Mouse (Mus musculus) kidney, adult 9 months (tissue): ENCODE data around the gene Exoc3l.

Source experiments
- DNase-seq: peaks from one replicate; pipeline ENCODE4 v3.0.0; 2022

The Exoc3l gene

DNA sequence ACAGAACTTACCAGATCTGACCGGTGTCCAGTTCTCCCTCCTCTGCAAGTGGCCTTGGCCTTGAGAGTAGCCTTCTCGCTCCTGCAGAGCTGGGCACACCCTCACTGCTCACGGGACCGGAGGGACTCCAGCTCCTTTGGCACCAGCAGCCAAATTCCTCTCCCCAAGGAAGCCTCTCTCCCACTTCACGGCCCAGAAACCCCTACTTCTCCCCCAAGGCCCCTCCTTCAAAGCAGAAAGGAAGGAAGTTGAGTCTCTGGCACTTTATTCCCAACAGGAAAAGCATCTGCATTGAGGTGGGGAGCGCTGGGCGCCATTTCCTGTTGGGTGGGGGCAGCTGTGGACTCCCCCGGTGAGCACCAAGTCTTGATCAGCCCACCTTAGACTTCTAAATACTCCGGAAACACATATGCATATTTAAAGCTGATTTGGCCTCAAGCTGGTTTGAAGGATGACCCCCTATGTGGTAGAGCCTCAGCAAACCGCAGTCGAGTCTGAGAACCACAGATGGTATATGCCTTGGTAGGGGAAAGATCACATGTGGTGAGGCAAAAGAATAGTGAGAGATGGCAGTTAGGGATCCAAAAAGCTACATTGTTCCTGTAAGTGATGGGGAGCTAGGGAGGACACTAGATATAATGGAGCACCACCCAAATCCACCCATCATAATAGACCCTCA is at the start of gene Exoc3l:
Exoc3l (minus strand) TSS at position 207 of the 679 bp plus-strand sequence.
- no peak for DNase-seq

DNA sequence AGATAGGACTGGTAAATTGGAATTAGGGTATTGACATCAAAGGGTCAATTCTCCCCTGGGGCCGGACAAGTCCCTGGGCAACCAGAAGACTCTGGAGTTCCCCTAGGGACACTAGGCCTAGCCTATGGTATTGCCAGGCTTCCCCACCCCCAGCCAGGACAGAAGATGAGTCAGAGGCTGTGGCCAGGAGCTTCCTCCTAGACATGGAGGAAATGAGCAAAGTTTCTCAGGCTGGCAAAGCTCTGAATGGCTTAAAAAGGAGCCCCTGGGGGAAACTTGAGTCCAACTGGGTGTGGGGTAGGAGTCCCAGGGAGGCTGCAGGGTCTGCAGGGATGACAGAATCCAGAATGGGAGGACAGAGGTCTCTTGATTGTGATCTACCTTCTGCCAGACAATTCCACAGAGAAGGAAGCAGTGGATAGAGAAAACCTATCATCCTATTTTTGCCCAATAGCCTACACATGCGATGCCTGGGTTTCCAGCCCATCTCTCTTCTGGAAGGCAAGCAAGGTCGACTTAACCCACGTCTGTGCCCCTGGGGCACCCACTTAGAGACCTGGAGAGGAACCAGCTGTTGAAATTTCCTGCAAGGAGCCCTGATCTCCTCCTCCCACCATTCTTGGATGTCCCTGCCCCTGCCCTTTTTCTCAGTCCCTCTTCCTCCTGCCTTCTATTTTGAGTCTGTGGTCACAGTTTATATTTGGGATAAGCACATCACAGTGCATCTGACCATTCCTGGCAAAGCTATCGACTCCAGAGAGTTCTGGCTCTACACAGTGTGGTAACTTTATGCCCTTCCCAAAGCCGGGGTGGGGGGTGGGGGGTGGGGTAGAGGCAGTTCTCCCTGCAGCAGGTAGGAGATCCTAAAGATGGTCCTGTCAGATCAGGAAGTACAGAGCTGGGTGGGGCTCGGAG is 49.4 kb upstream of the Exoc3l start:
- DNase-seq = peak; percentile 45

DNA sequence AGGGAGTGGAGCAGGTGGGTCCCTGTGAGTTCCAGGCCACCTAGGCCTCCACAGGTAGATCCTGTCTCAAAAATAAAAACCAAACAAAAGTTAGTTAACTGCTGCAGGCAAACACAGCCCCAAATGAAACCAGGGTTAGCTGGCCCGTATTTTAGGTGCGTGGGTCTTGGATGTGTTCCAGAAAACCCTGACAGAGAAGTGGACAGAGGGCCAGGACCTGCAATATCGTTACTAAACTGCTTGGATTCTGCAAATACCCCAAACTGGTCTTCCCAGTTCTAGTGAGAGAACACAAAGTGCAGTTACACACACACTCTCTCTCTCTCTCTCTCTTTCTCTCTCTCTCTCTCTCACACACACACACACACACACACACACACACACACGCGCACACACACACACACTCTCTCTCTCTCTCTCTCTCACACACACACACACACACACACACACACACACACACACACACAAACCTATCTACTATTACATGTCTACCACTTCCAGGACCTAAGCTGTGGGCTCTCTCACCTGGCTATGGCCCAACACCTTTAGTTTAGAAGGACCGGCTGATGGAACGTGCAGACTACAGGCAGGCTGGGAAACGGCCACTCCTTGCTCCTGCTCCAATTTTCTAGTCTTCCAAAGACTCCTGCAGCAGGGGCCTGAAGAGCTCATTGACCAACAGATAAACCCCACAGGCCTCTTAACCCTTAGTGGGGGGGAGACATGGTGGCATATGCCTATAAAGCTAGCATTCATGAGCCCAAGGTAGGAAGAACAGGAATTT is 48.1 kb upstream of the Exoc3l start:
- no peak for DNase-seq

DNA sequence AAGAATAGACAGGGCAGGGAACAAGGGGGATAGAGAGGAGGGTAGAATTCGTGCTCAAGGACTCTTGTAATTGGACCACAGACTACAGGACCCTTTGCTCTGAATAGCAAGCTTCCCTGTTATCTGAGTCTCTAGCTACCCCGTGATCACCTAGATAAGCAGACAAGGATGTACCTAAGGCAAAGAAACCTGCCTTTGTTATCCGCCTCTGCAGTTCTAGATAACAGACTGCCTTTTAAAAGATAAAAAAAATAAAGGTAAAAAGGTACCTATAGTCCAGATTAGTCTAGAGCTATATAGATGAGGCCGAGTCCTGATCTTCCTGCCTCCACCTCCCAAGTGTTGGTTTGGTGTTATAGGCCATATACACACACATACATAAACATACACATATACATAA is 46.9 kb upstream of the Exoc3l start:
- no peak for DNase-seq

DNA sequence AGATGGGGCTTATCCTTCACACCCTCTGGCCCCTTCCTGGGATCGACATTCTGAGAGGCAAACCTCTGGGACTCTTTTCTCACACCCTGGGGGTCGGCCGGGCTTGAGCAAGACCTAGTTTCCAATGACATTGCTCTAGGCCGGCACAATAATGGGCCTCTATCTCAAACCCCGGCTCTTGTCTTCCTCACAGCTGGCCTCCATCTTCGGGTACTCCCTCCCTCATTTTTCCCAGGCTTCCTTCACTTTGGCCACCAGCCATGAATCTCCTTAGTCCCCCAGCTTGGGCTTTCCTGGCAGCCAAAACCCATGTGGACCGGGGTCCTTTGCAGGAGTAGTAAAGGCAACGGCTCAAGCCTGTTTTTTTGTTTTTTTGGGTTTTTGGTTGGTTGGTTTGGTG is 45.5 kb upstream of the Exoc3l start:
- DNase-seq = no peak

DNA sequence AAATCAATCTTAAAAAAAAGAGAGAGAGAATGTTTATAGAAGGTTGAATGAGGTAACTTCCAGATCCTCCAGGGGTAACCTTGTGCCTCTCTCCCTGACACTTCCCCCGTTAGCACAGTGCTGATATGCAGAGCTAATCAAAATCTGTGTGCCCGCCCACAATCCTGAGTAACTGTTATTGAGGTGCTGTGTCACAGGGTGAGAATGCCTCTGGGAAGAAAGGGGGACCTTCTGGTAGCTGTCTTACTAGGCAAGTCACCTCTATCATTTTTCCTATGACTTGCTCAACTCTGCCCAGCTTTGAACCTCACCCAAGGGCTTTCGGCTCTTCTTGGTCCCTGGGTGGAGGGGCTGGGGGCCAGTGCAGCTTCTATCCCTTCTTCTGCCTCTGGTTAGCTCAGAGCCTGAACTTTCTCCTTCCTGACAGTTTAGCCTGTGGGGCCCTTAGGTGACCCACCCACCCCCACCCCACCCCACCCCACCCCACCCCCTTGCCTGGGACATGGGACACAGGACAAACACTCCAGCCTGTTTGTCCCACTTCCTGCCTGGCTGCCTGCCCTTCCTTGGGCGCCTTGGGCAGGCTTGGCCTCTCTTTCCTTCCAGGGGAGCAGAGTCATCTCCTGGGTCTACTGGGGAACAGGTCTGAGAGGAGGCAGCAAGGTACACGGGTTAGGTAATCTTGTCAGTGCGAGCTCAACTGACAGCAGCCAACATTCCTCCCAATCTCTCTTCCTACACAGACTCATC is 44.2 kb upstream of the Exoc3l start:
- DNase-seq = no peak

DNA sequence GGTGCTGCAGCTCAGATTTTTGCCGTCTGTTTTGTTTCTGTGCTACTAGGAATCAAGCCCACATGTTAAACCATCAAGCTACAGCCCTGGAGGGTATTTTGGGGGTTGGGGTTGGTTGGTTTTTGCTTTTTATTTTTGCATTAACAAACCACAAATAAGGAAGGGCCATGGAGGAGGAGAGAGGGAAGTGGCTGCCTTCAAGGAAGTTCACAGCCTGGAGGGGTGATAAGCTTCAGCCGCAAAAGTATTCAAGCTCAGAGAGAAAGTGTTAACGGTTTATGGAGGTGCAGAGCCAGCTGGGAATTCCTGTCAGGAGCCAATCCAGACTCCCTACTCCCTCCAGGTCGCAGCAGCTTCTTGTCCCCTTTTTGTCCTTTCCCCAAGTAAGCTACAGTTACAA is 43.1 kb upstream of the Exoc3l start:
- DNase-seq = no peak

DNA sequence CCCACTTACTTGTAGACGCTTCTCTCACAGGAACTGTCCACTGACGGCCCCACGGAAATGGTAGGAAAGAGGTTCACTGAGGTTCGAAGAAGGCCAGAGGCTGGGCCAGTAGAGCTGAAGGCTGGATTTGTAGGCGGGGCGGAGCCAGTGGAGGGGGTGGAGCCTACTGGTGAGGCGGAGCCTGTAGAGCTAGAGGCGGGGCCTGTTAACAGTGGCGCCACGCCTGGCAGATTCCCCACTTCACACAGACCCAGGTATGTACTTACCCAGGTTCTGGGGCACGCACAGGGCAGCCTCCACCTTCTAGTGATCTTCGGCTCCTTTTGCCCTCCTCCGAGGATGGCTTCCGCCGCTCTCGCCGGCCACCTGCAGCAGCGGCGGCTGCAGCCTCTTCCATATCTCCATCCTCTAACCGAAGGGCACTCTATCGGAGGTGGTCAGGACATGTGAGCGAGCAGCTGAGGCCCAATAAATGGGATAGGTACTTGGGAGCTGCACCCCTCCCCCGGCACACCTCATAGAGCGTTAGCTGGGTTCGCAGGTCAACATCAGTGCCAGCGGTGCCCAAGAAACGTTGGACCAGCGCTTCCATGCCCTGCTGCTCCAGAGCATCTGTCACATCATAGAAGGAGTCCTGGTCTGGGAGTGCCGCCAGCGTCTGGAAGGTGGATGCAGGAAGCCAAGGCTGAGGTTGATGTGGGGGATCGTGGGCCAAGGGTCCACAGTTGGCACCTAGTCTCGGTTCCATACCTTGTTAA is 40.7 kb upstream of the Exoc3l start:
- DNase-seq = no peak

DNA sequence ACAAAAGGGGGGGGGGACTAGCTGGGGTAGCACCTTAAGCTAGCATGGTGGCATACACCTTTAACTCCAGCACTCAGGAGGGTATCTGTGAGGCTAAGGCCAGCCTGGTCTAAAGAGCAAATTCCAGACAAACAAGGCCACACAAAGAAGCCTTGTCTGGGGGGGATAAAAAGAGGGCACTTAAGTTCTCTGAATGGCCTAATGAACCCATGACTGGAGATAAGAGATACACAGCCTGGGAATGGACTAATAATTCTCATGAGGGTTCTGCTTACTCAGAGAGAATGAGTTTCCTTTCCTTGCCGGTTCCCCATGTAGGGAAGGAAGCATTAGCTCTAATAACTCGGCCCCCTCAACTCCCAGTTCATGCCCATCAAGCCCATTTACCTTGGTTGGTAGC is 36.6 kb upstream of the Exoc3l start:
- DNase-seq = no peak

DNA sequence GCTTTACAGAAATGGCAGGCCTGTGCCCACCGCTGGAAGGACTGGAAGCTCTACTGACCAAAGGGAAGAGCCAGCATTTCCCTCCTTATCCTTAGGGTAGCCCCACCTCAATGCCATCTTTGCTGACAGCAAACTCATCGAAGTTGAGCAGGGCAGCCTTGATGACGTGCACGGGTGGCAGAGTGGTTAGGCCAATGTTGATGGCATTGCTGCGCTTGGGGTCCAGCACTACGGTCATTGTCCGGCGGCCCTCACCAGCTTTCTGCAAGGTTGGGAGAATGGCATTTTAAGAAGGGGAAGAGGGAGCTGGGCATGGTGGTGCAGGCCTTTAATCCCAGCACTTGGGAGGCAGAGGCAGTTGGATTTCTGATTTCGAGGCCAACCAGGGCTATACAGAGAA is 36.0 kb upstream of the Exoc3l start:
- DNase-seq = no peak

DNA sequence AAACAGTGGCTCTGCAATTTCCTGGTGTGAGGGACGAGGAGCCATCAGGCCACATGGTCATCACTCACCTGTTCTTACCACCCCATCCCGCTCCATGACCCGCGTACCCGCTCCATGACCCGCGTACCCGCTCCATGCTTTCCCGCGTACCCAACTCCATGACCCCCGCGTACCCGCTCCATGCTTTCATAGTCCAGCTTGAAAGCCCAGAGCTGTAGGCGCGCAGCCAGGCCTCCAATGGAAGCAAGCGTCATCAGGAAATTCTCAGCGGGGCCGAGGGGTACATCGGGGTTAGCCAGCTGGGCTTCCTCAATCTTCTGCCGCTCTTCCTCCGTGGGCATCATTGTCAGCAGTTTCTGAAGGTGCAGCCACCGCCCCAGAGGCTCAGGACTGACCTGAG is 35.6 kb upstream of the Exoc3l start:
- no peak for DNase-seq

DNA sequence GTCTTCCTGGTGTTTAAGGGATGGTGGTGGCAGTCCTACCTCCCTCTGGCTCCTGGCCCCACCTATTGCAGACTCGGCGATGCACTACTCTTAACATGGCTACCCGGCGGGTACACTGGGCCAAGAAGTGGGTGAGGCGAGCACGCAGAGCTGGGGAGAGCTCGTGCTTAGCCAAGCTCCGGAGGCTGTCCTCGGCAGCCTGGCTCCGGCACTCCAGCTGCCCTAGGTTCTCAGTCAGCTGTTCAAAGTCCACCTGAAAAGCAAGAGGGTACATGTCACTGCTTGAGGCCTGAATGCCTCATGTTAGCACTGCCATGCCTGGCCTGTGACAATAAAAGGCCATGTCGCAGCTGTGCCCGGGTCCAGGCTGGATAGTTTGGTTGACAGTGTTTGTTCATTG is 34.4 kb upstream of the Exoc3l start:
- no peak for DNase-seq

DNA sequence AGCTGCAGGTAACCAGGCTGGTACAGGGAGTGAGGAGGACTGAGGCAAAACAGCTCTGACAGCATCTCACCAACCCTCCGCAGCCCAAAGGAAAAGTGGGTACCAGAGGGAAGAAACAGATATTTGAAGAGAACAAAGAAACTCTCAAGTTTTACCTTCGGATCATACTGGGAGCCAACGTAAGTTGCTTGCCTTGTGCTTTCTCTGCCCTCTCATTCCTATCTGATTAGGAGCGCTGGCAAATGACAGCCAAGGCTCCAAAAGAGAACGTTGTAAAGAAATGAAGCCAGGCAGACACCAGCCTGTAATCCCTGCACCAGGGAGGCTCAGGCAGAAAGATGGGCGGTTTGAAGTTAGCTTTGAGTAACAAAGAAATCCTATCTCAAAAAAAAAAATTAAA is 31.1 kb upstream of the Exoc3l start:
- no peak for DNase-seq

DNA sequence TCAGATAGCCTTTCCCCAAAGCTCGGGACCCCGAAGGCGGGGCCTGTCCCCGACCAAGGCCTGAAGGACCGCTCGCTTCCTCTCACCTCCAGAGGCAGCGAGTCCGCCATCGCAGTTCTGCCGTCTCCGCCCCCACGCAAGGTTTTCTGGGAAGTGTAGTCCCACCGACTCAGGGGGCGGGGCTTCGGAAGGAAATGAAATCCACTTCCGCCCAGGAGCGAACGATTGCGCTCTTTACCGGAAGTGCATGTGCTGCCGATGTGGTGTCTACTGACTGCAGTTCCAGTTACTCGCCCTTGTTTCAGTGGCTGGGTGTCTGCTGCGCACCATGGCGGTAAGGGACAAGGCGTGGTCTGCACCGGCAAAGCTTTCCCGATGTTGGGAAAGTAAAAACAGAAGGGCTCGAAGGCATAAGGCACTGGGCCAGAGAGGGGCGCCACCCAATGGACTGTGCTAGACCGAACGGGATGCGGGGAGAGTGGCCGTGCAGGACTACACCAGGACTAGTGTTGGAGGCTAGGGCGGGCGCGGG is 30.3 kb upstream of the Exoc3l start, which contains the start of the genes Lrrc29 and Tmem208:
Lrrc29 (minus strand) TSS at position 138 of the 532 bp plus-strand sequence.
Tmem208 (plus strand) TSS at position 214 of the 532 bp plus-strand sequence.
- peak; percentile 97 for DNase-seq

DNA sequence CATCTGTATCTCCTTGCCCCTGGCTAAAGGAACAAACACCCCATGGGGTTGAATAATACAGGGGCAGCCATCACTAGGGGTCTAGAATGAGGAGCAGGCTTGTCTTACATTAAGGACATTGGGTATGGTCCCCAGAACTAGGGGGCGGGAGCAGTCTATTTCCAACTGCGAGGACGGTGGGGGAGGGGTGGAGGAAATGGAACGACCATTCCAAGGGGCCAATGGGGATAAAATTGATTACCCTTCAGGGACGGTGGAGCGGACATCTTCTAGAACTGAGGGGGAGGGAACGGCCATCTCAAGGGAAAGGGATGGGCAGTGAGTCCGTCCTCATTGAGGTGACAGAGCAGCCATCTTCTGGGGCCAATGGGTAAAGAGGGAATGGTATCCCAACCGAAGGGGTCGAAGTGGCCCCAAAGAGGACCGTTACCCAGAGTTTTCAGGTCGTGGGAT is 29.8 kb upstream of the Exoc3l start:
- no peak for DNase-seq

DNA sequence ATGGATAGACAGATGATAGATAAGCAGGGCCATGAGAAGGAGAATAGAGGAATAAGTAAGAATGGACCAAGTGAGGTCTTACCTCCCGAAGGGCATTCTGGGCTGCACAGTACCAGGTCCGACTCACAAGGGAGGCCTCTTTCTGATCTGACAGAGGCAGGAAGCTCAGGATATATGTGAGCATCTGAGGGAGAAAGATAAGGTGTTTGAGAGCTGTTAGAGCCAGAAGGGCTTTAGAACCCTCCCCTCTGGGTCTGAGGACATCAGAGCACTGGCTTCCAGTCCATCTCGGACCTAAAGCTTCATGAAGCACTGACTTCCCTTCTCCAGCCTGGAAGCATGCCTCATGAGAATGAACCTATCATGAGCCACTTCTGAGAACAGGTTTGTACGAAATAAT is 27.3 kb upstream of the Exoc3l start:
- no peak for DNase-seq

DNA sequence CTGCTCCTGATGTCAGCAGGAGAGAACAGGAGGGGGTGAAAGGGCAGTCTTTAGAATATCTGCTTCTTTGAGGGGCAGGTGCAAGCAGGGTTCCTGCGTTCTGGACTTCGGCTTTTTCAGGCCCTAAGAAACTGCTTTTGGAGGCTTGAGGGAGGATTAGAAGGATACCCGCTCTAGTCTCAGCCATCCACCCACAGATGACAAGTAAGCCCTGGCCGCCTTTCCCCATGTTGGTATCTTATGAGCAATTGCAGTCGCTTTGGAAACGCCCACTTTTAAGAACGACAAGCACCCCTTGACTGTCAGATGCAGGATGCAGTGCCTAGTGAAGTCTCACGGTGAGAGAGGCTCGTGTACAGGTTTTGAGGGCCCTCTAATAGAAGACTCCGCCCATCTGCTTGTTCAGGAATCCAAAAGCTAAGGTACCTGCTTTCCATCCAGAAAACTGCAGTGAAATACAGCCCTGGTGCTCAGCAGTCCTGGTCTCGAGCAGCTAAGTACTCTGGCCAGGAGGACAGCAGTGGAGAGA is 22.8 kb upstream of the Exoc3l start:
- no peak for DNase-seq

DNA sequence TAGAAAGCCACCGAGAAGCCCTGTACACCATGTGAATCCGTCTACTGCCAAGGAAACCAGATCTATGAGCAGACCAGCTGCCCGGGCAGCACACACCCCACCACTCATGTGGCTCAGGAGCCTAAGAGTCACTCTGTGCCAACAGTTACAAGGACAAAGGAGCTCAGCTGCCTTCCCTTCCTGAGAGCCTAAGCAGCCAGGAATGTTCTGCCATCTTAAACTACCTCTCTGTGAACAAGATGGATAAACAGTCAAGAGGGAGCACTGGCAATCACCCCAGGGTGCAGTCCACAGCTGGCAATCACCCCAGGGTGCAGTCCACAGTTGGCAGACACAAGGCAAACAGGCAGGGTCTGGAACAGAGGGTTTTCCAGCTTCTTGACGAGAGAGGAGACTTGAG is 22.0 kb upstream of the Exoc3l start:
- no peak for DNase-seq

DNA sequence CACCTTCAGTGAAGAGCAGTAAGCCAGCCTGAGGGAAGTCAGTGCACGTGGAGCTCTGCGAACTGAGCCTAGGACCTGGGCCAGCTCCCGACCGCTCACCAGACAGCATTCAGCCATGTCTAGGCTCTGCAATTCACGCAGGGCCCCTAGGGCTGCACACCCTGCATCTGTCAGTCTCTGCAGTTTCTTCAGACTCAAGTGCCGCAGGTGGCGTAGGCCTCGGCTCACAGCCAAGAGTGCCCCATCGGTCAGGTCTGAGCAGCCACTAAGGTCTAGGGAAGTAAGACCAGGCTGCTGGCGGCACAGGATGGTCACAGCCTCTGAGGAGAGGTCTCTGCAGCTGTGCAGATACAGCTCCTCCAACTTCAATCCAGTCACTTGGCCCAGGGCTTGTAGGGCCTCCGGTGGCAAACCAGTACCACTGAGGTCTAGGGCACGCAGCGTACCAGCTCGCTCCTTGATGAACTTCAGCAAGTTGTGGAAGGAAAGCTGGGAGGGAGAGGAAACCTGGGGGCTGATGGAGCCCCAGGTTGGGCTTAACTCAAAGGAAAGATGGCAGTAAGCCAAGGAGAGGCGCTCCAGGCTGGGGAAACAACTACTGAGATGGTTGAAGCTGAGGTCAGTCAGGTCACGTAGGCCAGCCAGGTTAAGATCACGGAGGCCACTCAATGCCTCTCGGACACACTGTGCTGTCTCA is 19.3 kb upstream of the Exoc3l start:
- DNase-seq = no peak

DNA sequence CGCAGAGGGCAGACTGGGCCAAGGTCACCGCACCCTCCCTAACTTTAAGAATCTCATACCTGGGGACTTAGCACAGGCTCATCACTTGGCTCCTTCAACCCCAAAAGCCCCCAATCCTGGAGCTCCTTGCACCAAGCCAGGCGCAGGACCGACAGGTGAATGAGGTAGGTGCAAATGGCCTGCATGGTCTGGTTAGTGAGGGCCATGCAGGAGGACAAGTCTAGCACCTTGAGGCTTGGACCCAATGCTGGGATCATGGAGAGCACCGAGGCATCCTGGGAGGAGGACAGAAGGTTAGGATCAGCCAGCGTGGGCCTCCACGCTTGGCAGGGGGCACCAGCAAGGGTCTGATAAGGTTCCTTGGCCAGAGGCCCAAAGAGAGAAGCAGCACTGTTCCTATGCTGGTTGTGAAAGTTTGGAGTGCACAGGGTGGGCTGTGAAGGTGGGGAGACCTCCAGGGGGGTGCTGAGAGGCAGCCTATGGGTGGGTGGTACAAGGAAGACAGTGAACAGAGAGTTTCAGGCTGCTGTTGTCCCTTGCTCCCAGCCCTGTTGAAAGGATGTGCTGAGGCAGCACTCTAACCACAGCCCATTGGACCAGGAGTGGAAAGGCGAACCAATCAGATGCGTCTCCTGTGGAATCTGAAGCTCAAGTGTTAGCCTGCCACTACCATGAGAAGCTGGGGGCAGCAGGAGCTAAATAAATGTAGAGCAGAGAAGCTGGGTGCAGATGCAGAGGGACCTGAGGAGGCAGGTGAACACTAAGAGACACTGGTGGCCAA is 17.9 kb upstream of the Exoc3l start:
- DNase-seq = no peak
